Mouse (Mus musculus) intestine, embryonic 15.5 days (tissue): ENCODE measurements around the gene Gpc5. TPM values are rescaled to one million over a fixed set of nuclear protein-coding genes. Genes with fewer than 3 reads are reported as not detected.

Experiments used
- ATAC-seq: fragments of 200-750 bp; cut with Nextera tagmentation; 2 replicates; pipeline ENCODE4 v1.8.0; 2017; ENCODE audit warnings: moderate TSS enrichment, moderate library complexity
- H3K27ac ChIP-seq: fragments of 300-500 bp; sonication (generic); 2 replicates; pipeline ENCODE4 v1.5.1; 2015; ENCODE audit warnings: mild to moderate bottlenecking, inconsistent platforms
- H3K27me3 ChIP-seq: fragments of 300-500 bp; sonication (generic); replicated peaks from 2 replicates; pipeline ENCODE4 v1.6.1; 2015; ENCODE audit warnings: inconsistent platforms
- H3K36me3 ChIP-seq: fragments of 300-500 bp; sonication (generic); 2 replicates; pipeline ENCODE4 v1.6.1; 2015; ENCODE audit warnings: inconsistent platforms
- H3K4me1 ChIP-seq: fragments of 300-500 bp; sonication (generic); replicated peaks from 2 replicates; pipeline ENCODE4 v1.6.1; 2015; ENCODE audit warnings: inconsistent platforms
- H3K4me2 ChIP-seq: fragments of 300-500 bp; sonication (generic); replicated peaks from 2 replicates; pipeline ENCODE4 v1.6.1; 2015; ENCODE audit warnings: mild to moderate bottlenecking, inconsistent platforms
- H3K4me3 ChIP-seq: fragments of 300-500 bp; sonication (generic); replicated peaks from 2 replicates; pipeline ENCODE4 v1.5.1; 2015; ENCODE audit warnings: inconsistent platforms
- H3K9ac ChIP-seq: fragments of 300-500 bp; sonication (generic); 2 replicates; pipeline ENCODE4 v1.6.1; 2015; ENCODE audit warnings: inconsistent platforms
- H3K9me3 ChIP-seq: fragments of 300-500 bp; sonication (generic); 2 replicates; pipeline ENCODE4 v1.6.1; 2016; ENCODE audit warnings: inconsistent platforms
- WGBS: fragments of 180-500 bp; shearing (Covaris S2); methylation state at CpG from one replicate; pipeline ENCODE4 v1.1.7; 2015; 5-methylcytosine and 5-hydroxymethylcytosine counted together
- polyA plus RNA-seq: library from polyadenylated mRNA; unstranded; fragments of >200 nt; fragmentation: Nextera tagmentation; extraction: Ambion mirVana; gene quantifications from 2 replicates; pipeline ENCODE4 v1.2.1, GENCODE M21; 2015

Gene Gpc5
- polyA plus RNA-seq, 1 experiment from 2014 or later = 0.15 TPM

GRCm38 (mm10) chr14:116338395-116338794, 1246.4 kb downstream of the Gpc5 start:
- H3K27me3 ChIP-seq = no peaks in the 10 kb centered on the region
- no peaks in the 10 kb centered on the region for H3K9me3 ChIP-seq

GRCm38 (mm10) chr14:116348560-116348959, 1256.5 kb downstream of the Gpc5 start:
- peak overlapping the region; percentile 25 for H3K27ac ChIP-seq

More at GRCm38 (mm10) chr14:116338395-116338794, 1246.4 kb downstream of the Gpc5 start:
- no peak for ATAC-seq
- H3K4me1 ChIP-seq = no peaks in the 10 kb centered on the region
- H3K4me2 ChIP-seq = no peak overlapping the region
- H3K27ac ChIP-seq = no peak overlapping the region
- H3K4me3 ChIP-seq = no peak overlapping the region
- H3K9ac ChIP-seq = no peak overlapping the region
- H3K36me3 ChIP-seq = no peaks in the 10 kb centered on the region
- WGBS = 62% methylated on average over 3 of the region's 3 CpGs

GRCm38 (mm10) chr14:116384602-116385001, 1292.6 kb downstream of the Gpc5 start:
- no peak overlapping the region for H3K27ac ChIP-seq
- H3K4me2 ChIP-seq = no peak overlapping the region
- no peaks in the 10 kb centered on the region for H3K36me3 ChIP-seq
- H3K4me1 ChIP-seq = no peaks in the 10 kb centered on the region
- no peak for ATAC-seq
- H3K4me3 ChIP-seq = no peak overlapping the region
- H3K27me3 ChIP-seq = no peaks in the 10 kb centered on the region
- 84% methylated on average over 2 of the region's 2 CpGs for WGBS
- H3K9me3 ChIP-seq = no peaks in the 10 kb centered on the region
- no peak overlapping the region for H3K9ac ChIP-seq

More at GRCm38 (mm10) chr14:116348560-116348959, 1256.5 kb downstream of the Gpc5 start:
- no peak overlapping the region for H3K4me3 ChIP-seq
- no peaks in the 10 kb centered on the region for H3K9me3 ChIP-seq
- ATAC-seq = peak; percentile 80
- no peaks in the 10 kb centered on the region for H3K36me3 ChIP-seq
- no peaks in the 10 kb centered on the region for H3K27me3 ChIP-seq
- no peaks in the 10 kb centered on the region for H3K4me1 ChIP-seq
- no peak overlapping the region for H3K4me2 ChIP-seq
- no peak overlapping the region for H3K9ac ChIP-seq
- 22% methylated on average over 3 of the region's 3 CpGs for WGBS

- no peaks in the 10 kb centered on the region for H3K36me3 ChIP-seq
- no peaks in the 10 kb centered on the region for H3K27me3 ChIP-seq
- WGBS = 77% methylated on average over 3 of the region's 3 CpGs
These were observed 1323.5 kb downstream of the Gpc5 start for GRCm38 (mm10) chr14:116415511-116415910.

GRCm38 (mm10) chr14:116448219-116448618, 1356.2 kb downstream of the Gpc5 start:
- no peak overlapping the region for H3K4me3 ChIP-seq
- 25% methylated on average over 4 of the region's 4 CpGs for WGBS
- H3K27ac ChIP-seq = no peak overlapping the region
- no peaks in the 10 kb centered on the region for H3K9me3 ChIP-seq
- H3K27me3 ChIP-seq = no peaks in the 10 kb centered on the region
- no peak overlapping the region for H3K9ac ChIP-seq
- no peak for ATAC-seq
- H3K4me1 ChIP-seq = no peaks in the 10 kb centered on the region
- H3K4me2 ChIP-seq = no peak overlapping the region
- H3K36me3 ChIP-seq = no peaks in the 10 kb centered on the region

More at GRCm38 (mm10) chr14:116415511-116415910, 1323.5 kb downstream of the Gpc5 start:
- no peaks in the 10 kb centered on the region for H3K4me1 ChIP-seq
- no peak overlapping the region for H3K9ac ChIP-seq
- ATAC-seq = no peak
- H3K27ac ChIP-seq = no peak overlapping the region
- H3K4me3 ChIP-seq = no peak overlapping the region
- no peak overlapping the region for H3K4me2 ChIP-seq
- no peaks in the 10 kb centered on the region for H3K9me3 ChIP-seq

- no peak overlapping the region for H3K9ac ChIP-seq
- H3K9me3 ChIP-seq = no peaks in the 10 kb centered on the region
- H3K4me2 ChIP-seq = no peak overlapping the region
- WGBS = 58% methylated on average over 3 of the region's 3 CpGs
- H3K4me3 ChIP-seq = no peak overlapping the region
- no peak overlapping the region for H3K27ac ChIP-seq
- H3K27me3 ChIP-seq = no peaks in the 10 kb centered on the region
- ATAC-seq = no peak
- H3K4me1 ChIP-seq = no peaks in the 10 kb centered on the region
- no peaks in the 10 kb centered on the region for H3K36me3 ChIP-seq
These were observed 1361.3 kb downstream of the Gpc5 start for GRCm38 (mm10) chr14:116453356-116453755.

- no peaks in the 10 kb centered on the region for H3K36me3 ChIP-seq
- H3K4me1 ChIP-seq = no peaks in the 10 kb centered on the region
- H3K27ac ChIP-seq = no peak overlapping the region
- no peak overlapping the region for H3K9ac ChIP-seq
- 41% methylated on average over 4 of the region's 4 CpGs for WGBS
- no peaks in the 10 kb centered on the region for H3K27me3 ChIP-seq
- no peak overlapping the region for H3K4me2 ChIP-seq
- ATAC-seq = no peak
- H3K9me3 ChIP-seq = no peaks in the 10 kb centered on the region
- H3K4me3 ChIP-seq = no peak overlapping the region
These were observed 1364.2 kb downstream of the Gpc5 start for GRCm38 (mm10) chr14:116456211-116456610.

GRCm38 (mm10) chr14:116473378-116474179, 1381.6 kb downstream of the Gpc5 start:
- no peaks in the 10 kb centered on the region for H3K4me1 ChIP-seq
- H3K9me3 ChIP-seq = no peaks in the 10 kb centered on the region
- no peak overlapping the region for H3K9ac ChIP-seq
- no peak overlapping the region for H3K27ac ChIP-seq
- H3K27me3 ChIP-seq = no peaks in the 10 kb centered on the region
- H3K4me3 ChIP-seq = no peak overlapping the region
- 87% methylated on average over 8 of the region's 8 CpGs for WGBS
- H3K4me2 ChIP-seq = no peak overlapping the region
- ATAC-seq = no peak
- H3K36me3 ChIP-seq = no peaks in the 10 kb centered on the region

- no peak for ATAC-seq
These were observed 1402.4 kb downstream of the Gpc5 start for GRCm38 (mm10) chr14:116494285-116494850.

GRCm38 (mm10) chr14:116538216-116538615, 1446.2 kb downstream of the Gpc5 start:
- Histone ChIP-seq H3K4me1 (no peaks in the 10 kb centered on the region), H3K27ac (no peak overlapping the region), H3K36me3 (no peaks in the 10 kb centered on the region), H3K4me2 (no peak overlapping the region), H3K9ac (no peak overlapping the region), H3K27me3 (no peaks in the 10 kb centered on the region), H3K9me3 (no peaks in the 10 kb centered on the region), H3K4me3 (no peak overlapping the region)
- 71% methylated on average over 3 of the region's 3 CpGs for WGBS
- ATAC-seq = no peak

More at GRCm38 (mm10) chr14:116494285-116494850, 1402.4 kb downstream of the Gpc5 start:
- Histone ChIP-seq H3K9me3 (no peaks in the 10 kb centered on the region), H3K9ac (no peak overlapping the region), H3K36me3 (no peaks in the 10 kb centered on the region), H3K4me1 (no peaks in the 10 kb centered on the region), H3K4me2 (no peak overlapping the region), H3K27me3 (no peaks in the 10 kb centered on the region), H3K4me3 (no peak overlapping the region), H3K27ac (no peak overlapping the region)
- 61% methylated on average over 1 of the region's 1 CpGs for WGBS

- no peak for ATAC-seq
- Histone ChIP-seq H3K4me3 (no peak overlapping the region), H3K9me3 (no peaks in the 10 kb centered on the region)
These were observed 1451.7 kb downstream of the Gpc5 start for GRCm38 (mm10) chr14:116543746-116544145.

GRCm38 (mm10) chr14:116551401-116551800, 1459.4 kb downstream of the Gpc5 start:
- Histone ChIP-seq H3K4me1 (no peaks in the 10 kb centered on the region), H3K36me3 (no peaks in the 10 kb centered on the region), H3K27ac (no peak overlapping the region), H3K27me3 (no peaks in the 10 kb centered on the region), H3K4me2 (no peak overlapping the region), H3K9ac (no peak overlapping the region), H3K9me3 (no peaks in the 10 kb centered on the region), H3K4me3 (no peak overlapping the region)
- ATAC-seq = no peak
- 39% methylated on average over 5 of the region's 5 CpGs for WGBS

More at GRCm38 (mm10) chr14:116543746-116544145, 1451.7 kb downstream of the Gpc5 start:
- no peak overlapping the region for H3K4me2 ChIP-seq
- no peaks in the 10 kb centered on the region for H3K4me1 ChIP-seq
- no peak overlapping the region for H3K9ac ChIP-seq
- no peaks in the 10 kb centered on the region for H3K27me3 ChIP-seq
- H3K27ac ChIP-seq = no peak overlapping the region
- no peaks in the 10 kb centered on the region for H3K36me3 ChIP-seq

GRCm38 (mm10) chr14:116553316-116553715, 1461.3 kb downstream of the Gpc5 start:
- WGBS = 50% methylated on average over 7 of the region's 7 CpGs
- Histone ChIP-seq H3K4me2 (no peak overlapping the region), H3K9ac (no peak overlapping the region), H3K36me3 (no peaks in the 10 kb centered on the region), H3K9me3 (no peaks in the 10 kb centered on the region), H3K27ac (no peak overlapping the region), H3K4me3 (no peak overlapping the region), H3K4me1 (no peaks in the 10 kb centered on the region), H3K27me3 (no peaks in the 10 kb centered on the region)
- ATAC-seq = no peak
